Mouse (Mus musculus): ENCODE data around the gene Man2a1. TPM values are rescaled to one million over a fixed set of nuclear protein-coding genes. Genes with fewer than 3 reads are reported as not detected.

Man2a1 gene
- total RNA-seq, 2 experiments from 2014 or later: 118 to 124 TPM

DNA sequence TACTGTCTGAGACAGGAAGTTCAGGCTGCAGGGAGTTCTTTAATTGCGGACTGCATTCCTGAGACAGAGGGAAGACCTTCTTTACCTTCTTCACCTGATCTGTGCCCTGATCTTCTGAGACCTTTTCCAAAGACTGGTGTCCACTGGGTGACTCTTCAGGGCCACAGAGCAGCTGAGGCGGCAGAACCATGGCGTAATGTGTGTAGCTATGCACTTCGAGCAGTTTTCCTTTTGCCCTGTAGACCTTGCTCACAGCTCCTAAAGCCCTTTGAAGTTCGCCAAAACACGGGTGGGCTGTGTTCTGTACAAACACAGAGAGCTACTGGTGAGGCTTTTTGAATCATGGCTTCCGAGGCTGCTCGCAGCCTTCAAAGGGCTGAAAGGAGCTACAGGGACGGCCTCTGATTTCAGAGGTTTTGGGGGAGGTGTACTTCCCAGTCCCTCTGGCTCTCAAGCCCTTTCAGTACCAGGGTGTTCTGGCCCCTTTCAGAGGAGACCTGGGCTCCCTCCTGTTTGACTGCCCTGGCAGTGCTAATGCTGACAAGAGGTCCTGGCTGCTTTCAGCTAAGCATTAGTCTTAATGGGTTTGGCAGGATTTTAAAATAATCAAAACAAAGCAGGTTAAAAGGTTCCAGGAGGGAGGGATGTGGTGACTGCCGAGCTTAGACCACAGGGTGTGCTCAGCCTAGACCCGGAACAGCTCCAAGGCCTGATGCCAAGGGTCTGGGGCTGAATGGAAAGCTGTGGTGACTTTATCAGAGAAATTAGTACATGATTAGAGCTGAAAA lies 201.8 kb downstream of the Man2a1 start:
- no peak for DNase-seq (ENCODE audit: low spot score in 2 of 2)

DNA sequence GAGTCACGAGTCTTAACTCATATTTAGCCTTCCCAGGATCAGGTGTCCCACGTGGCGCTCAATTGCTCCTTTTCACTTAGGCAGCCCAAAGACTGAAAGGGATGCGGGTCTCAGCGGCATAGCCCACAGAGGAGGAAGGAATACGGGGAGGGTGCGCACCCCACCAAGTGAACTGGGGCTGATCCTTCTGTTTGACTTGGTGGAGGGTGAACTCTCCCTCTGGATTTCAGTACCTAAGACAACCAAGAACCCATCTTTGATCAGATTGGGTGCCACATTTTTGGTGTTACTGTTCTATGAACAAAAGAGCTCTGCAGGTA lies 202.4 kb downstream of the Man2a1 start:
- no peak for DNase-seq (ENCODE audit: low spot score in 2 of 2)

Other genes starting within 250 kb of the Man2a1 start
- gene 4930583I09Rik, start 235.3 kb downstream of the Man2a1 start, total RNA-seq (2021): not detected